In the genomic region with DNA sequence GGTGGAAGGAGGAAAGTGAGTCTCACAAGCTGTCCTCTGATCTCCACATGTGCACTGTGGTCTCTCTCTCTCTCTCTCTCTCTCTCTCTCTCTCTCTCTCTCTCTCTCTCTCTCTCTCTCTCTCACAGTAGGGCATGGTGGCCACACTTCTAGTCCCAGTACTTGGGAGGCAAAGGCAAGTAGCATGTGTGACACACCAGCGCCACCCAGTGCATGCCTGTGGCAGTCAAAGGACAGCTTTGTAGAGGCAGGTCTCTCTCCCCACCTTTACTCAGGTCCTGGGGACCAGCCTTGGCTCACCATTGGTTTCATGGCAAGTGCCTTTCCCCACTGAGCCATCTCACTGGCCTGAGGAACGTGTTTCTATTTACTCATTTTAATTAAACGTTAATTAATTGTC, we compare ENCODE assay signal across 7 mouse cellular contexts. TPM values are rescaled to one million over a fixed set of nuclear protein-coding genes. Genes with fewer than 3 reads are reported as not detected.
A peak's percentile ranks its signal among the peaks of the same experiment; 100 is the strongest.
DNase-seq lines count a peak whose midpoint lies in the region; ATAC-seq and TF ChIP-seq lines count a peak whose summit lies in the region.

No protein-coding gene starts in this region.

- TF ChIP-seq CTCF in lung, adult 2 months (IDR thresholded peaks at IDR 0.05; ENCODE audit: insufficient read depth, low read length): peak; percentile 82

- H3K4me3 ChIP-seq in lung, adult 2 months (replicated peaks; ENCODE audit: extremely low read depth, low read depth, low read length): no peak overlapping the region

- DNase-seq in left cerebral cortex, adult 18-20 months (ENCODE audit: low spot score in 2 of 2): peak; percentile 61 to 66
- no peak for DNase-seq in left cerebral cortex, adult 11 months (ENCODE audit: low spot score)
- peak; percentile 54 for DNase-seq in MN1 (ENCODE audit: low spot score)
- peak; percentile 66 for DNase-seq in c-Kit-positive CD71-positive TER-119-positive erythroid progenitor cells, embryonic 14.5 days (ENCODE audit: low spot score)
- DNase-seq in lung, adult 2 months: peak; percentile 19
- peak; percentile 36 to 40 for DNase-seq in spleen, postnatal 36 days (ENCODE audit: low spot score in 2 of 2)

- peak; percentile 69 for ATAC-seq in granulocyte monocyte progenitor cell, adult 5-6 weeks (replicated peaks; ENCODE audit: poor library complexity, severe bottlenecking)

- TF ChIP-seq POLR2A in lung, adult 2 months (IDR thresholded peaks at IDR 0.05; ENCODE audit: borderline replicate concordance, extremely low read depth, low read depth, low read length): no peak

- 15% methylated on average over 3 of the region's 3 CpGs for WGBS in lung, adult 2 months

- H3K4me1 ChIP-seq in lung, adult 2 months (ENCODE audit: control insufficient read depth, insufficient read depth, low read length): no peaks in the 10 kb centered on the region

RNA-seq across cellular contexts. Expression of gene Padi6, which starts 2.2 kb away (rescaled TPM):
- under 1 TPM in 1 of 2 experiments, not detected in 1; 0.66 TPM for total RNA-seq in left cerebral cortex, adult 18-20 months (2021)
- not detected in 2 replicates for total RNA-seq in granulocyte monocyte progenitor cell, adult 5-6 weeks (2014; fragmentation: Nextera tagmentation)
- total RNA-seq in granulocyte monocyte progenitor cell, adult 5-6 weeks (2017): not detected in 2 replicates
- polyA plus RNA-seq in lung, adult 2 months (2012; rRNA removed): not detected in 2 replicates

RNA-seq across cellular contexts. Expression of gene Padi4, which starts 29.4 kb away (rescaled TPM):
- total RNA-seq in left cerebral cortex, adult 18-20 months (2021): not detected
- total RNA-seq in granulocyte monocyte progenitor cell, adult 5-6 weeks (2014; fragmentation: Nextera tagmentation): 2.8 and 7.9 TPM in 2 replicates
- 5.1 and 6.4 TPM in 2 replicates for total RNA-seq in granulocyte monocyte progenitor cell, adult 5-6 weeks (2017)
- polyA plus RNA-seq in lung, adult 2 months (2012; rRNA removed): 4.5 and 9.4 TPM in 2 replicates

RNA-seq across cellular contexts. Expression of gene Rcc2, which starts 44.3 kb away (rescaled TPM):
- total RNA-seq in left cerebral cortex, adult 18-20 months (2021): 10 to 100 TPM; 89.8 to 94.3 TPM
- 150 and 183 TPM in 2 replicates for total RNA-seq in granulocyte monocyte progenitor cell, adult 5-6 weeks (2014; fragmentation: Nextera tagmentation)
- 146 and 176 TPM in 2 replicates for total RNA-seq in granulocyte monocyte progenitor cell, adult 5-6 weeks (2017)
- 40.6 and 49.6 TPM in 2 replicates for polyA plus RNA-seq in lung, adult 2 months (2012; rRNA removed)
